Mouse (Mus musculus): ENCODE results near the gene Pter. TPM values are rescaled to one million over a fixed set of nuclear protein-coding genes. Genes with fewer than 3 reads are reported as not detected.

The Pter gene
- polyA plus RNA-seq (2012; ENCODE audit: insufficient read depth, insufficient read length, missing spikeins), result 18.0 and 20.8 TPM in 2 replicates

DNA sequence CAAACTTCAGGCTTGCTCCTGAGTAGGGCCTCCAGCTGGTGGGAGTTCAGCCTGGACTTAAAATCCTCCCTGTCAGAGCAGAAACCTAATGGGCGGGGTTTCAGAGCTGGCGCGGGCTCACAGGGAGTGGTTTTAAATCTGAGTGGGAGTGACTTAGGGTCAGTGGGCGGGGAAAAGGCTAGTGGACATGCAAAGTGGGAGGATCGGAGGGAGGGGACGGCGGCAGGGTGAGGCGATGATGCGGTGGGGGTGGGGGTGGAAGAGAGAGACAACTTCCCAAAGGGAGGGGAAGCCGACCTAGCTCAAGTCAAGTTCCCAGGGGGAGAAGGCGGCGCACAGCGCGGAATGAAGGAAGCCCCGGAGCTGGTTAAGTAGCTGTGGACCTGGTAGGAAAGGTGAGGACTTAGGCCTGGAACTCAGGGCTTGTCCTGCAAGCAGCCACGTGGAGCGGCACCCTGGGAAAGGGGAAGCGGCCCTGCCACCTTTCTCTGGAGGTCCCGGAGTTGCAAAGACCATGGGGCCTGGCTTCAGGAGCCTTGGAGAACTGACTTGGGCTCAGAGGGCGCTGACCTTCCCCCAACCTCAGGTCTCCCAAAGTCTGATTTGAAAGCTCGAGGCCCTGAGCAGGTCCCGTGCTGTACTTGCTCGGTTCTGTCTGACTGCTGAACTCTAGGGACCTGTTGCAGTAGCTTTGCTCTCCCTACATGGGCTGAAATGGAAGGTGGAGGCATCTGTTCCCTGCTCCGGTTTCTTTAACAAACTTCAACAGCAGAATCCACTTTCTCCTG lies at the start of gene Pter:
Pter (plus strand) TSS at position 238 of the 788 bp plus-strand sequence.
- peak within 1 kb of the TSS; percentile 78 for H3K4me3 ChIP-seq (ENCODE audit: insufficient read depth, low read depth, low read length)
- H3K27ac ChIP-seq (replicated peaks; ENCODE audit: low read depth, low read length), result no peak within 1 kb of the TSS; the same call in 1 of the 2 replicates
- no peaks in the 10 kb centered on the region for H3K4me1 ChIP-seq (ENCODE audit: control insufficient read depth, insufficient read depth, insufficient read length, low read length)

DNA sequence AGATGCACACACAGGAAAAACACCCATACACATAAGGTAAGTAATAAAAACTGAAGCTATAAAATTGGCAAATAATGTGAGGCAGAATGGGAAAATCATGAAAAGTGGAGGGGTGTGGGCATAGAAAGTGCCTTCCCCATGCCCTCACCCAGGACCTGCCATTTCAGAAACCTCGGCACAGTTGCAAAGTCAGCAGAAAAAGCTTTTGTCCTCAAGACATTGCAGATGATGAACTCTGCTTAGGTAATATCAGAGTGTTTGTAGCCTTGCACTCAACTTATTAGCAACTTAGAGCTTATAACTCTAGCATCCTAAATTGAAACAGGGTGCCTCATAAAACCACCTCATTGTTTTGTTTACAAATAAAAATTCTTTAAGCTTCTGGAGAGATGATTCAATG lies 49.6 kb upstream of the Pter start:
- Histone ChIP-seq H3K4me1 (ENCODE audit: control insufficient read depth, insufficient read depth, insufficient read length, low read length) (no peaks in the 10 kb centered on the region), H3K27ac (replicated peaks; ENCODE audit: low read depth, low read length) (no peak overlapping the region), H3K4me3 (ENCODE audit: insufficient read depth, low read depth, low read length) (no peak overlapping the region)

DNA sequence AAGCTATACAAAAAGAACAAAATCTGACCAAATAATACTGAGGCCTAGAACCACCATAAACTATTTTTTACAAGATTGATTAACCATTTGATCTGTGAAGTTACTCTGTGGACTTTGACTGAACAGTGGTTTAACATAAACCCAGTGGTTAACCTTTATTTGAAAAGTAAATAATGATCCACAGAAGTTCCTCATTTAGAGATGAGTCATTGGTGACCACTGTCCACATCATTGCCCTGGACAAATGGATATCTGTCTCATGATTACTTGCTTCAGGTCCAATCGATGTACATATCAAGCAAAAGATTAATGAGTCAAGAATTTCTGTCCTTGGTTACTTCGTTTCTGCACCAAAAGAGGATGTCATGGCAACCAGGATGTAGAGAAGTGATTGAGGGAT lies 44.3 kb upstream of the Pter start:
- no peak overlapping the region for H3K27ac ChIP-seq (replicated peaks; ENCODE audit: low read depth, low read length)
- no peaks in the 10 kb centered on the region for H3K4me1 ChIP-seq (ENCODE audit: control insufficient read depth, insufficient read depth, insufficient read length, low read length)
- H3K4me3 ChIP-seq (ENCODE audit: insufficient read depth, low read depth, low read length), result no peak overlapping the region

- Histone ChIP-seq H3K27ac (replicated peaks; ENCODE audit: low read depth, low read length) (no peak overlapping the region), H3K4me1 (ENCODE audit: control insufficient read depth, insufficient read depth, insufficient read length, low read length) (no peaks in the 10 kb centered on the region), H3K4me3 (ENCODE audit: insufficient read depth, low read depth, low read length) (no peak overlapping the region)
These were observed 42.8 kb upstream of the Pter start for GRCm38 (mm10) chr2:12881009-12881408.

- H3K4me1 ChIP-seq (ENCODE audit: control insufficient read depth, insufficient read depth, insufficient read length, low read length), result no peaks in the 10 kb centered on the region
- H3K27ac ChIP-seq (replicated peaks; ENCODE audit: low read depth, low read length), result no peak overlapping the region
- no peak overlapping the region for H3K4me3 ChIP-seq (ENCODE audit: insufficient read depth, low read depth, low read length)
These were observed 40.4 kb upstream of the Pter start for GRCm38 (mm10) chr2:12883276-12883914.

- Histone ChIP-seq H3K4me1 (ENCODE audit: control insufficient read depth, insufficient read depth, insufficient read length, low read length) (no peaks in the 10 kb centered on the region), H3K4me3 (ENCODE audit: insufficient read depth, low read depth, low read length) (no peak overlapping the region), H3K27ac (replicated peaks; ENCODE audit: low read depth, low read length) (no peak overlapping the region)
These were observed 36.8 kb upstream of the Pter start for GRCm38 (mm10) chr2:12887015-12887414.

- no peaks in the 10 kb centered on the region for H3K4me1 ChIP-seq (ENCODE audit: control insufficient read depth, insufficient read depth, insufficient read length, low read length)
- H3K27ac ChIP-seq (replicated peaks; ENCODE audit: low read depth, low read length), result no peak overlapping the region
- no peak overlapping the region for H3K4me3 ChIP-seq (ENCODE audit: insufficient read depth, low read depth, low read length)
These were observed 18.1 kb upstream of the Pter start for GRCm38 (mm10) chr2:12905786-12906185.

GRCm38 (mm10) chr2:12925643-12926042 lies 1.8 kb downstream of the Pter start:
- H3K4me3 ChIP-seq (ENCODE audit: insufficient read depth, low read depth, low read length), result no peak overlapping the region
- no peaks in the 10 kb centered on the region for H3K4me1 ChIP-seq (ENCODE audit: control insufficient read depth, insufficient read depth, insufficient read length, low read length)
- H3K27ac ChIP-seq (replicated peaks; ENCODE audit: low read depth, low read length), result no peak overlapping the region

GRCm38 (mm10) chr2:12930338-12930737 lies 6.5 kb downstream of the Pter start:
- Histone ChIP-seq H3K4me3 (ENCODE audit: insufficient read depth, low read depth, low read length) (no peak overlapping the region), H3K27ac (replicated peaks; ENCODE audit: low read depth, low read length) (no peak overlapping the region), H3K4me1 (ENCODE audit: control insufficient read depth, insufficient read depth, insufficient read length, low read length) (no peaks in the 10 kb centered on the region)

DNA sequence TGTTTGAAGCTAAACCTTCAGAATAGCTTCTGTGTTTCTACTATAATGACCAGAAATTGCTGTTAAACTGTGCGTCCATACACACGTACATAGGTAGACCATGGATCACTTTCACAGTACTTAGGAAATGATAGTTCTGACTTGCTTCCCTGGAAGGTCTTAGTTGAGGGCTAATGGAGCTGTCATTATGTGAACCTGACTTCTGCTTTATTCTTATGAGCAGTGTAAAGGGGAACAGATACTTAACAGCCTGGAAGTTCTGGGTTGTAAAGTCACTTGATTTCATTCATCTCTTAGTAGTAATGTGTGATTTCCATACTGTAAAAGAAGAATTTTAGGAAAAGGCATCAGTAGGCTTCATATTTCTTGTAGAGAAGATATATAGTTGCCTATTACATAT lies 10.1 kb downstream of the Pter start:
- Histone ChIP-seq H3K27ac (replicated peaks; ENCODE audit: low read depth, low read length) (no peak overlapping the region), H3K4me3 (ENCODE audit: insufficient read depth, low read depth, low read length) (no peak overlapping the region), H3K4me1 (ENCODE audit: control insufficient read depth, insufficient read depth, insufficient read length, low read length) (no peaks in the 10 kb centered on the region)

GRCm38 (mm10) chr2:12935286-12935685 lies 11.4 kb downstream of the Pter start:
- Histone ChIP-seq H3K4me3 (ENCODE audit: insufficient read depth, low read depth, low read length) (no peak overlapping the region), H3K4me1 (ENCODE audit: control insufficient read depth, insufficient read depth, insufficient read length, low read length) (no peaks in the 10 kb centered on the region), H3K27ac (replicated peaks; ENCODE audit: low read depth, low read length) (no peak overlapping the region)

DNA sequence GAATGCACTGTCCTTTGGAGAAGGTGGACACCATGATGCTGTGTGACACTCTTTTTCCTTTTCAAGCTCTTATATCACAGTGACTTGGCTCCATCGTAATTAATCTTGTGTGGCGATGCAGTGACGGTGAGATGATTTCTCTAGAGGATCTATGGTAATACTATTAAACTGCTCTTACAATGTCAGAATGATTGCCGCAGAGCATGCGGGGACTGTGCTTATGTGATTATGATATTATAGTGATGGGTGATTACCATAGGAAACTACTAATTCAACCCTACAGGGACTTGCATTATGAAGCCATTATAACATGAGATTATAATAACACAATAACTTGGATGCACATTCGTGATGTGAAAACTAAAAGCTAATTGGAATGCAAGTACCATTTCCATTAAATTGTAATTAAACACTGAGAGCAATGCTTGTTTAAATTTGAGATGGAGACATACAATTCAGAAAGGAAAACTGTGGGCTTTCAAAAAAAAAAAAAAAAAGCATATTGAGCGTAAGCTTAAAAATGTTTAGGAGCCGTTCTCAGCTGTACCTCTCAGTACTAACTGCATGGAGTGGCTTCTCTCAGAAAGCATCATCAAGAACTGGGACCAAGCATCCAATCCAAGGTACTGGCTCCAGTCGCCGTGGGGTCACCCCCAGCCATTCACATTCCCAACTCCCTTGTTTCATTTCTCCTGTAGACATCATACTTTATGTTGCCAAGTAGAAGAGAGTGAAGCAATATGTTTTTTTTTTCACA lies 13.8 kb downstream of the Pter start:
- H3K27ac ChIP-seq (replicated peaks; ENCODE audit: low read depth, low read length), result no peak overlapping the region
- H3K4me1 ChIP-seq (ENCODE audit: control insufficient read depth, insufficient read depth, insufficient read length, low read length), result no peaks in the 10 kb centered on the region
- no peak overlapping the region for H3K4me3 ChIP-seq (ENCODE audit: insufficient read depth, low read depth, low read length)

DNA sequence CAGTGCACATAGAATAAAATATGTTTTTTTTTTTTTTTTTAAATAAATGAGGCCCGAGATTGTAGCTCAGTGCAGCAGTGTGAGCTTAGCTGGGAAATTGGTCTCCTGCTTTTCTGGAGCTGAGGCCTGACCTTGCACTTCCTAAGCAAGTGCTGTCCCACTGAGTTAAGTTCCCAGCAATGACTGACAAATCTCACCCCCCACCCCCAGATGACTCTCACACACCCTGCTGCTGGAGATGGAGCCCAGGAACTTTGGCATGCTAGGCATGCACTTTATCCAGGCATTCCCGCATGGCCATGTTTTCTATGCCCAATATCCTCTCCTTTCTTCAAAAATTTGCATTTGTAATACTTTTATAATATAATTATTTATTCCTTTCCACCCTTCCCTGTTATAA lies 14.8 kb downstream of the Pter start:
- no peak overlapping the region for H3K27ac ChIP-seq (replicated peaks; ENCODE audit: low read depth, low read length)
- H3K4me1 ChIP-seq (ENCODE audit: control insufficient read depth, insufficient read depth, insufficient read length, low read length), result no peaks in the 10 kb centered on the region
- H3K4me3 ChIP-seq (ENCODE audit: insufficient read depth, low read depth, low read length), result no peak overlapping the region

GRCm38 (mm10) chr2:12956703-12957424 lies 33.0 kb downstream of the Pter start:
- no peaks in the 10 kb centered on the region for H3K4me1 ChIP-seq (ENCODE audit: control insufficient read depth, insufficient read depth, insufficient read length, low read length)
- no peak overlapping the region for H3K27ac ChIP-seq (replicated peaks; ENCODE audit: low read depth, low read length)

More at GRCm38 (mm10) chr2:12956703-12957424, 33.0 kb downstream of the Pter start:
- H3K4me3 ChIP-seq (ENCODE audit: insufficient read depth, low read depth, low read length), result no peak overlapping the region

All from brown adipose tissue, adult 24 weeks (tissue).